Mouse (Mus musculus) cerebellum, postnatal 10 days (tissue): ENCODE results near the gene Rap1b.

ENCODE experiments used
- DNase-seq, 2 experiments: peaks; one replicate each; pipeline ENCODE4 v3.0.0; 2021; ENCODE audit warnings: mixed read lengths in 2 of 2

Rap1b gene

DNA sequence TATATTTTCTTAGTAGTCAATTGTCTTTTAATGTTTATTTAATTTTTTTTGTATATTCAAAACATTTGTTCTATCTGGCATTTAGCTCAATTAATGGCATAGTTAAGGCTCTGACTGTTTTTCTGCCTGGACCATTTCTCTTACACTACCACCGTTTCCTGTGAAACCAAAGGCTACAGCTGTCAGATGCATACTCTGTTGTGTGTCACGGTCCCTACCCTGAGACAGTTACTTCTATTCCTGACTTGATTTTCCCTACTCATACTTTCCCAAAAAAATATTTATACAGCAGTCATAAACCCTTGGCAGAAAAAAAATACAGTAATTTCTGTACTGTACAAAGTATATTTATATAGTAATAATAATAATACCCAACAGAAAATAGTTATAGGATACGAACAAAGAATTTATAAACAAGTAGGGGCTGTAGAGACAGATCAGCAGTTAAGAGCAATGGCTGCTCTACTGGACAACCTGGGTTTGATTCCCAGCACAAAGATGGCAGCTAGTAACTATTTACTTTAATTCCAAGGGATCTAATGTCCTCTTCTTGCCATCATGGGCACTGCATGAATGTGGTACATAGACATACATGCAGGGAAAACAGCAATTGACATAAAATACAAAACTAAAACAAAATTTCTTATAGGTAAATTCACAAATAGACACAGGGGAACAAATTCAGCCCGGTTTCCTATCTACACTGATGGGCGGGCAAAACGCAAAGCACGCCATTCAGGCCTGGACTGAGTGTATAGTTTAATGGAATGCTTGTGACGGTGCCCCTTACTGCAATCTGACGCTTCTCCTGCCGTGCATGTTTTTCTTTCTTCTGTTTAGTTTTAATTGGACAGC lies 78.3 kb downstream of the Rap1b start:
- DNase-seq, result no peak

DNA sequence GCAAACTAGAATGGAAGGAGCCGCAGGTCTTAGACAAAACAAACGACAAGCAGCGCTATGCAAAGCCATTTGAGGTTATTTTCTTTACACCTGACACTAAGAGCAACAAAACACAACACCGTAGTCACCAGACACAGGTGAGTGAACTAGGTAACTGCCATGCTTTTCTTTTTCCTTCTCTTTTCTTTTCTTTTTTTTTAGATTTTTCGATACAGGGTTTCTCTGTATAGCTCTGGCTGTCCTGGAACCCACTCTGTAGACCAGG lies 79.0 kb downstream of the Rap1b start:
- DNase-seq, result no peak

DNA sequence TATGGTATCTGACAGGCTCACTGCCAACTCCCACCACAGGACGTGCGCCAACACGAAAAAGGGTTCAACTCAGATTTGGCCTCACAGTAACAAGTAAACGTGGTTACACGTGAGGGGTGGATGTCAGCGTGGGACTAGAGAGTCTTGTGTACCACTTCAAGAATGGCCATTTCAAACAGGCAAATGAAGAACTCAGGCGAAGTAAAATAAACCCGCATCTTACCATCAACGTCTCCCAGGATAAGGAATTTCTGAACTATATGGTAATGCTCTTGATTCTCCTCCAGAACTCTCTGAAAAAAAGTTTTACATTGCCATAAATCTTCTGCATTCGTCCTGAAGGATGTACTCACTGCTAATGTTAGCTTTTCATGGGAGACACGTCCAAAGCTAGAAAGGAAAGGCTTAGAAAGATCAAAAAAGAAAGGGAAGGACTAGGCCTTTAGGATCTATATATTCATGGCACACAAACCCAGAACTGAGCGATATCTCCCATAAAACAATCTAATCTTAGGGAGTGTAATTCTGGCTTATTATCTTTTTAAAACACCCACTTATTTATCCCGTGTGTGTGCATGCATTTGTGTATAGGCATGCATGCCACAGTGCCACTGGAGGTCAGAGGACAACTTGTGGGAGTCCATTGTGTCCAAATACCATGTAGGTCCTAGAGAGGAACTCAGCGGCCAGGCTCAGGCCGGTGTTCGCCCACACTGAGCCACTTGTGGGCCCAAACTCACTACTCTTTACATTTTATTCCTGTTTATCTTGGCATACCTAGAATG lies 79.5 kb downstream of the Rap1b start:
- no peak for DNase-seq

DNA sequence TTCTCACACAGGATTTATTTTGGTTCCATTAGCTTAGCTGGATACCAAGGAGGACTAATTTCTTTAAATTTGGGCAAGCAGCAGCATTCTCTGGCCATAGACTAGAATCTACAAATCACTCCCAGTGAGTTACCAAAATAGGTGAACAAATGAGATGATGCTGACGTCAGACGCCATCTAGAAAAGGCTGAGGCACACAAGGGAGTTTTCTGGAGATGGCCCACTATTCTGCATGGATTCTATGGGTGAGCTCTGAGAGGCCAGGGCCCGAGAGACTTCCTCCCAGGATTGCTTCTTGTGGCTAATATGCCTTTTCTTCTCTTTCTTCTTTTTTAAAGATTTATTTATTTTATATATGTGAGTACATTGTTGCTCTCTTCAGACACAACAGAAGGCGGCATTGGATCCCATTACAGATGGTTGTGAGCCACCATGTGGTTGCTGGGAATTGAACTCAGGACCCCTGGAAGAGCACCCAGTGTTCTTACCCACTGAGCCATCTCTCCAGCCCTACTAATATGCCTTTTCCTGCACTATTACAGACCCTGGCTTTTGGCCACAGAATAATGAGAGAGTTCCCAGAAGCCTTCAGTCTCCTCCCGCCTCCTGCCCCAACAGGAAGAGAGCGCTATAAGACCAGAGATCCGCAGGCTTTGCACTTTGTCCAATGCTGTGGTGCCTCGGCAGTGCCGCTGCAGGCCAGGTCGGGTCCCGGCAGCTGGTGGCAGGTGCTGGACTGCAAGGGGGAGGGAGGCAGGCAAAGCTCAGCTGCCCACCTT lies 80.5 kb downstream of the Rap1b start:
- DNase-seq, result no peak

DNA sequence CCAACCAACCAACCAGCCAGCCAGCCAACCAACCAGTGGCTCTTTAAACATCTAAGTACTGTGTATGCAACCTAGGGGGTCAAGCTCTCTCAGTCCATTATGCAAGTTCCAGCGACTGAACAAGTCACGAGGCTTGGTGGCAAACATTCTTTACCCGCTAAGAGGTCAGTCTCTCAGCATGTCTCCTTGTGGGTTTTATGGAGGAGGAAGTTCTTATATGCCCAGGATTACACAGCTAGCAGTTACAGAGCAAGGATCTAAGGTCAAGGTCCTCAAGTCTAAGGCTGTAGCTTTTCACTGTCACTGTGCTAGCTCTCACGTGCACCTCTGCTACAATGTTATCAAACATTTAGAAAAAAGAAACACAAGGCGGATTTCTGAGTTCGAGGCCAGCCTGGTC lies 81.2 kb downstream of the Rap1b start:
- DNase-seq, result no peak
